8 mouse cellular contexts compared by ENCODE assay signal in the genomic region with DNA sequence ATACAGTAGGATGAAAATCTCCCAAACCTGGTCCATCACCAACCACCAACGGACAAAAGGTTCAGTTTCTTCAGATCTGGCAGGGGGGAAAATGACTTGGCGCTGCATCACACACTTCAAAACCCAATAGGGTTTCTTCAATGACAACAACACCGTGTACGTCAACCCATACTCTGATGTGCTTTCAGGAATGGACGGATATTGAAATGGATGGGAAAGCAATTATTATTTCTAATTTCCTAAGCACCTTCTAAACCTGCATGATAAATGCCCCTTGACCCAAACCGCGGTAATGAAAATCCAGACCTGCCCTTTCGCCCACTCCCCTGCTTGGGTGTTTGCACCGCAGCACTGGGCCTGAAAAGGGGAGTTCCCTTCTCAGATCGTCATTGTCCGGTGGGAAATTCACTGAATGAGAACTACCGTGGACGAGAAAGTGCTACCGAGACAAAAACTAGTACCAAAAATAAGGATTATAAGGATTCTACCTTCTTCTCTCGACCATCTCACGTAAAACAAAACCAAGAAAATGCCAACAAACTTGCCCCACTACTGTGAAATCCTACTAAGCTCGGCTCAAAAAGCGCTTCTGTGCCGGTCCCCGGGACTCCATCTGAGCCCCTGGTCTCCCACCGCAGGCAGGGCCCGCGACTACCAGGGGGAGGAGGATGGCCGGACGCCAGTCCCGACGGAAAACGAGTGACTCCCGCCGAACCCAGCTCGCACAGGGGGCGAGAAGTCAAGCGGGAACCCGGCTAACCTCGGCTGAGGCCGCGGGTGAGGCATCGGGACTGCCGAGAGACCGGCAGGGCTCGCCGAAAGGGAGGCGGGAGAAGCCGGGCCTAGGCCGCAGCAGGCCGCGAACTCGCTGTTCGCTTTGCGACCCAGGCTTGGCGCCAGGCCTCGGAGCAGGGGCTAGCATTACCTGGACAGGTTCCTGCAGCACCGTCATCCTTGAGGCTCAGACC. TPM values are rescaled to one million over a fixed set of nuclear protein-coding genes. Genes with fewer than 3 reads are reported as not detected.
A peak's percentile ranks its signal among the peaks of the same experiment; 100 is the strongest.
DNase-seq lines count a peak whose midpoint lies in the region; ATAC-seq and TF ChIP-seq lines count a peak whose summit lies in the region.

No protein-coding gene starts in this region.

- H3K27ac ChIP-seq in left cerebral cortex, adult 2 months, result peak overlapping the region; percentile 97
- H3K27ac ChIP-seq in lung, embryonic 16.5 days (ENCODE audit: low read length), result peak overlapping the region; percentile 88

- H3K4me1 ChIP-seq in lung, embryonic 16.5 days (replicated peaks; ENCODE audit: control insufficient read depth, insufficient read depth, low read length), result peaks cover 14% of the 10 kb centered on the region

- no peaks in the 10 kb centered on the region for H3K9me3 ChIP-seq in lung, embryonic 16.5 days (ENCODE audit: control insufficient read depth, low read length)

- peak overlapping the region; percentile 95 for H3K9ac ChIP-seq in lung, embryonic 16.5 days (ENCODE audit: low read length)

- H3K4me3 ChIP-seq in left cerebral cortex, adult 2 months, result peak overlapping the region; percentile 78
- H3K4me3 ChIP-seq in lung, embryonic 16.5 days (ENCODE audit: low read length), result peak overlapping the region; percentile 73

- ATAC-seq in granulocyte monocyte progenitor cell, adult 5-6 weeks (replicated peaks; ENCODE audit: poor library complexity, severe bottlenecking), result peak; percentile 61
- peak; percentile 80 for ATAC-seq in lung, embryonic 16.5 days (ENCODE audit: low read depth)
- peak; percentile 4; the same call in 1 of the 2 replicates for ATAC-seq in neutrophil, adult 5-6 weeks (ENCODE audit: extremely low read depth, insufficient number of reproducible peaks, low FRiP score, poor library complexity, severe bottlenecking)

- under 1% methylated on average over 53 of the region's 53 CpGs for WGBS in lung, embryonic 16.5 days

- DNase-seq in left cerebral cortex, adult 2 months (ENCODE audit: extremely low spot score in 1 of 2, low spot score in 2 of 2), result no peak
- DNase-seq in left cerebral cortex, adult 9 months (ENCODE audit: low spot score in 2 of 2), result no peak
- DNase-seq in cerebellum, postnatal 4 days (ENCODE audit: low spot score in 2 of 2), result peak; percentile 55 to 73
- peak; percentile 35 for DNase-seq in kidney, adult 9 months
- DNase-seq in urinary bladder, postnatal 25 days (ENCODE audit: low spot score), result peak; percentile 70

- H3K36me3 ChIP-seq in lung, embryonic 16.5 days (ENCODE audit: control insufficient read depth, insufficient read depth, low read length), result no peaks in the 10 kb centered on the region

- no peaks in the 10 kb centered on the region for H3K27me3 ChIP-seq in lung, embryonic 16.5 days (ENCODE audit: control insufficient read depth, insufficient read depth, low read depth, low read length)

- TF ChIP-seq CTCF in left cerebral cortex, adult 2 months (IDR thresholded peaks at IDR 0.05), result no peak

- intact Hi-C loops in left cerebral cortex, adult 2 months (cut with DNase I), result no loop called here

- H3K4me2 ChIP-seq in lung, embryonic 16.5 days (ENCODE audit: low read depth, low read length), result peak overlapping the region; percentile 88

RNA-seq across cellular contexts. Expression of a gene that starts 0.7 kb away (rescaled TPM):
- 10 to 100 TPM; 55.9 to 57.7 TPM for total RNA-seq in left cerebral cortex, adult 2 months (2021)
- total RNA-seq in granulocyte monocyte progenitor cell, adult 5-6 weeks (2014; fragmentation: Nextera tagmentation), result 41.5 and 47.6 TPM in 2 replicates
- 44.2 and 60.1 TPM in 2 replicates for total RNA-seq in granulocyte monocyte progenitor cell, adult 5-6 weeks (2017)
- polyA plus RNA-seq in lung, embryonic 16.5 days (2015; fragmentation: Nextera tagmentation; extraction: Ambion mirVana), result 36.2 and 37.8 TPM in 2 replicates
- total RNA-seq in neutrophil, adult 5-6 weeks (2017), result 28.5 and 39.0 TPM in 2 replicates

RNA-seq across cellular contexts. Expression of a gene that starts 0.7 kb away (rescaled TPM):
- total RNA-seq in left cerebral cortex, adult 2 months (2021), result 10 to 100 TPM; 21.3 to 24.5 TPM
- 2.2 and 5.2 TPM in 2 replicates for total RNA-seq in granulocyte monocyte progenitor cell, adult 5-6 weeks (2014; fragmentation: Nextera tagmentation)
- total RNA-seq in granulocyte monocyte progenitor cell, adult 5-6 weeks (2017), result 1.2 and 1.6 TPM in 2 replicates
- 90.2 and 115 TPM in 2 replicates for polyA plus RNA-seq in lung, embryonic 16.5 days (2015; fragmentation: Nextera tagmentation; extraction: Ambion mirVana)
- total RNA-seq in neutrophil, adult 5-6 weeks (2017), result 3.8 and 5.7 TPM in 2 replicates

RNA-seq across cellular contexts. Expression of a gene that starts 58.1 kb away (rescaled TPM):
- total RNA-seq in left cerebral cortex, adult 2 months (2021), result 1 to 10 TPM; 2.9 to 3.4 TPM
- 1.9 and 3.9 TPM in 2 replicates for total RNA-seq in granulocyte monocyte progenitor cell, adult 5-6 weeks (2014; fragmentation: Nextera tagmentation)
- 5.5 and 7.2 TPM in 2 replicates for total RNA-seq in granulocyte monocyte progenitor cell, adult 5-6 weeks (2017)
- polyA plus RNA-seq in lung, embryonic 16.5 days (2015; fragmentation: Nextera tagmentation; extraction: Ambion mirVana), result 4.5 and 4.6 TPM in 2 replicates
- total RNA-seq in neutrophil, adult 5-6 weeks (2017), result 27.5 and 29.2 TPM in 2 replicates

Comparison
In these comparisons a context has a peak if more than half of its experiments do, and no peak if none do; other contexts are left out.
1. DNase-seq: peak in cerebellum, postnatal 4 days (2 of 2), kidney, adult 9 months (single experiment) and urinary bladder, postnatal 25 days (single experiment); none in left cerebral cortex, adult 2 months (0 of 2) and left cerebral cortex, adult 9 months (0 of 2).
2. ATAC-seq: peak in every context shown above with its lines; median percentile 80 in lung, embryonic 16.5 days; 61 in granulocyte monocyte progenitor cell, adult 5-6 weeks; 4 in neutrophil, adult 5-6 weeks.